Mouse (Mus musculus) kidney, postnatal 36 days (tissue): Measurements from ENCODE around the gene Bnc2.

ENCODE experiments used
- DNase-seq, 2 experiments: peaks; one replicate each; pipeline ENCODE4 v3.0.0; 2021 to 2022; ENCODE audit warnings: mixed read lengths in 2 of 2

Gene Bnc2

DNA sequence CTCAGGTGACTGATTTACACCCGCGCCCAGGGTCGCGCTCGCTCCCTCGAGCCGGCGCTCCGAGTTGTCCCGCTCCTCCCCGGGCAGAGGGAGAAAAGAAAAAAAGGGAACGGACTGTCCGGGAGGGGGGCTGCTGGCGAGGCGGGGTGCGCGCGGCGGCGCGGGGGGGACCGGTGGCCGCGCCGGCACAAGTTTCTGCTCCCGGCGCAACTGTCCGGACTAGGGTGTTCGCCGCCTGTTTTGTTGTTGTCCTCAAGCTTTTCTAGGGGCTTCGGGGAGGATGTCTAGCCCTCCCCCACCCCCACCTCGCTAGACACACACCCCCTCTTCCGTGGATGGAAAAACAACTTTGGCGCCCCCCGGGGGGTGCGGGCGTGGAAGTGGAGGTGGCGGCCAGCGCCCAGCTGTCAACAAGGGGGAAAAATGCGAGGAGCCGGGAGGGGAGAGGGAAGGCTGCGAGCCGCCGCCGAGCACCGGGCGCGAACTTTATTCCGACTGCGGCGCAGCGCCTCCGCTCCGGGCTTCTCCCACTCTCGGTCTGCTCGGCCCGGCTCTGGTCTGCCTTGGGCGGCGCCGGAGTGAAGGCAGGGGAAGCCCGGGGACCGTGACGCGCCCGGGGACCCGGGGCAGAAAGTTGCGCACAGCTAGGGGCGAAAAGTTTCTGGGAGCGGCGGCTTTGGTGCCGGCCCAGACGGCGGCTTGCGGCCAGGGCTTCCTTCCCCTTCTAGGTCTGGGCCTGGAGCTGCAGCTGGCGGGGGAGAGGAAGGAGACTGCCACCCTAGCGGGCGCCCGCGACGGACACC is at the start of gene Bnc2:
Gene Bnc2, minus strand, starts transcription at position 105 of the 803 bp plus-strand sequence.
- DNase-seq, result peak; percentile 36 to 64

DNA sequence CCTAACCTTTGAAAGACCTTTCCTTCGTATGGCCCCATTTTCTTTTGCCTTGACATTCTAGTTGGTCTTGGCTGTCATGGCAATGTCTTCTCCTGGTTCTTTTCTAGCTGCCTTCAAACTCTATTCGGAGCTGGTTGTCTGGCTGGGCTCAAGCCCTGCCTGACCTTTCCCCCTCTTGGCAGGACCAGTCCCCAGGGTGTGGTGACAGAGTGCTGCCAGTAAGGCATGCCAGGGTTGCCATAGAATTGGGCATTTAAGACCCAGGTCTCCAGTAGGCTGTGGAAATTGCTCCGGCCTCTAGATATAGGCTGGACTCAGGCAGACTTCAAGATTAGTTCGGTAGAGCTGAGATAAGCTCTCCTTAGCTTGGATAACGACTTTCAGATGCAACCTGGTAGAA is 32.9 kb upstream of the Bnc2 start:
- no peak for DNase-seq

- no peak for DNase-seq
Observed at GRCm38 (mm10) chr4:84685521-84686366, 10.7 kb upstream of the Bnc2 start.

DNA sequence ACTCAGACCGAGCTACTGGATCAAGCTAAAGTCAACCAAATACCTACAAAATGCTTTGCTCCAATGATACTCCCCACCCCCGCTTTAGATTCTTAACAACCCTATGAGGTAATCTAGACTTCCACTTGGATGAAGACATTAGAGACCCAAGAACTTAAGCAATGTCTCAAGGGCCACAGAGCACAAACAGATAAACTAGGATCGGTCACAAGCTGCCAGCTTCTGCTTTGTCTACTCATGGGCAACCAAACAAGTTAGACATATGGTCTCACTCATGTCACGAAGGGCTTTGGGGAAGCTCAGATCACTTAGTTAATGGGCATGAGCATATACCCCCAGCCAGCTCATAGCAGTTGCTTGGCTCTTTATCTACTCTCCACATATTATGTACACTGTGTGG is 9.9 kb upstream of the Bnc2 start:
- DNase-seq, result no peak

GRCm38 (mm10) chr4:84675974-84676315 is 870 bp upstream of the Bnc2 start:
- DNase-seq, result no peak

DNA sequence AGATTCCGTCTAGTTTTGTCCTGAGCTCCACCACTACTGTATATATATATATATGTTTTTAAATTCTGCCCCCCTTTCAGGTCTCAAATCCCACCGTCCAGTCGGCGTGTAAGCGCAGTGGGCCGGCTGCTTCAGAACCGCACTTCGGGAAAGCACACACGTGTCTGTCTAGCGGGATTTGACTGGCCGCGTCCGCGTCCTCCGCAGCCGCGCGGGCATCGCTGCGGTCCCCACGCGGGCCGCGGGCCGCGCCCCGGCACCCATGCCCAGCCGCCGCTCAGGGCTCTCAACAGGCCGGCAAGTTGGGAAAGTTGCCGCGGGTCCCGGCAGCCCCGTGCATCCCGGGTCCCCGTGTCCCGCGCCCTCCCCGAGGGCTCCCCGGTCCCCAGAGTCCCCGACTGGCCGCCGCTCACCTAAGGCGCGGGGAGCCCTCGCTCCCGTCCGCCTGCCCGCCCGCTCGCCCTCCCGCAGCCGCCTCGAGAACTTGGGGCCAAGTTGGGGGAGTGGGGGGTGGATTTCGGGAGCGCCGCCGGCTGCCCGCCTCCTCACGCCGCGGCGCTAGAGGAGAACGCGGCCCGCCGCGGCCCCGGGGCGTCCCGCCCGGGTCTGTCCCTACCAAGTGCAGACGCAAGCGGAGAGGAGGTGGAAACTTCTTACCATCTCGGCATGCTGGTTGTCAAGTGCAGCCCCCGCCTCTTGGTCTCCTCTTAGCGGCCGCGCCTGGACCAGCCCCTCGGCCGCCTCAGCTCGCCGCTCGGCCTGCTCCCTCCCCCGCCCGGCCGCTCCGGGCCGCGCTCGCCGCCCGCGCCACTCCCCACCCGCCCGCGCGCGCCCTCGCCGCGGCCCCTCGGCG is 531 bp downstream of the Bnc2 start:
- DNase-seq, result peak; percentile 59 to 72

DNA sequence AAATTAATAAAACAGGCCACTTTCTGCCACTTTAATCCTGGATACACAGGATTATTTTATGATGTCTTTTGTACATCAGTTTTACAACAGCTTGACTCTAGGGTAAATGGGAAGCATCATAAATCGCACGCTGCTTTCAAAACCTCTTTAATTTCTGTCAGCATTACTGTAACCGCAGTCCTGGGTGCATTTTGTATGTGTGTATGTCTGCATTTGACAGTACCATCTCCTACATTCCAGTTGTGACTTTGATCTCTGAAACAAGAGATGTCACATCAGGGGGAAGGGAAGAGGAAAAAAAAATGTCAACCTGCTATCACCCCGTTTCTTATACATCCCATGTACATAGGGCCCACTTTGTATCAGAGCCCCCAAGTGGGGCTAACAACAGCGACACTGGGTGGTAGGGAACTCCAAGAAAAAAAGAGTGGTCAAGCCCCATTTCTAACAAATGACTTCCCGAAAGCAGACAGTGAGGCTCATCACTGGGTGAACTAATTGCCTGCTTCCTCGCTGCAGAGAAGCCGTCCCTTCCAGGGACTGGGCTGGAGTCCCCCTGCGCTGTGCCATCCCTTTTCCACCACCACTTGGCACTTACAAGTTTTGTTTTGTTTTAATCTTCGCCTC is 1.3 kb downstream of the Bnc2 start:
- DNase-seq, result peak in 1 of 2 experiments; percentile 14

DNA sequence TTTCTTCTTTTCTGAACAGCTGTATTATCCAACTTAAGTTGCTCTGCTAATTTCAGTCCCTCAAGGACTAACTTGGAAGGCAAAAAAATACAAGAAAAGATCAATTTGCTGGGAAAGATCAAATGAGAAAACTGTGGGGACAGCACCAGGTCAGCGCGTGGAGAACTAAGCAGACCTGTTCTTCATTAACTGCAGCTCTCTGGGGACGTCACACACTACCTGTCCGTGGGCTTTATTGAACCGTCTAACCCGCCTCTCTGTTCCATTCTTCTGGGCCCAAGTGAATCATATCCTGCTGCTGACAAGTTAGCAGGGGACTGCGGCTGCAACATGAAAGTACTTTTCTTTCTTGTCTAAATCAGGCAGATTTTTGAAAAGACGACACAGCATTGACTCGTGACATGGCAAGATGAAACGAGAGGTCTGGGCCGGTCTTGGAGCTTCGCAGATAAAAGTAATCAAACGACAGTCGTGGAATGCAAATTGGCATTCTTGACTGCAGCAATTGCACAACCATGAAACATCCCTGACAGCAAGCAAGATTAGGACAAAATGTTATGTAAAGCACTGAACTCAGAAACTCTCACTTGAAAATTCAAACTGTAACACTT is 2.8 kb downstream of the Bnc2 start:
- peak; percentile 11 to 18 for DNase-seq

DNA sequence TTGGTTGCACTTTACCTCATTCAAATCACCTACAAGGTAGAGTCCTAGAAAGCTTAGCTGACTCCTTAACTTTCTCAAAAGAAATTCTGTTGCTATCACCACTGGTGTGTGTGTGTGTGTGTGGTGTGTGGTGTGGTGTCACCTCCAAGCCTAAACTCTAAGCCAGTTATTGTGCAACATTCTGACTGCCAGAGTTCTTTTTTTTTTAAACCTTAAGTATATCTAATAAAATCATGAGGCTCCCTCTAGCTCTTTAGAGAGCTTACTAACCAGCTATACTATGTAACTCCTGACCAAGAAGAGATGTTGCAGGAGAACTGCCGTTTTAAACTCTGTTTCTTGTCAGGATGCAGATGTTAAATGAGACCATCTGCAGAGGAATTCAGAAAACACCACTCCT is 4.1 kb downstream of the Bnc2 start:
- no peak for DNase-seq

- peak; percentile 30 to 54 for DNase-seq
Observed at GRCm38 (mm10) chr4:84669650-84670049, 5.4 kb downstream of the Bnc2 start.

GRCm38 (mm10) chr4:84668949-84669605 is 6.0 kb downstream of the Bnc2 start:
- peak in 1 of 2 experiments; percentile 14 for DNase-seq

GRCm38 (mm10) chr4:84668226-84668625 is 6.8 kb downstream of the Bnc2 start:
- DNase-seq, result no peak

DNA sequence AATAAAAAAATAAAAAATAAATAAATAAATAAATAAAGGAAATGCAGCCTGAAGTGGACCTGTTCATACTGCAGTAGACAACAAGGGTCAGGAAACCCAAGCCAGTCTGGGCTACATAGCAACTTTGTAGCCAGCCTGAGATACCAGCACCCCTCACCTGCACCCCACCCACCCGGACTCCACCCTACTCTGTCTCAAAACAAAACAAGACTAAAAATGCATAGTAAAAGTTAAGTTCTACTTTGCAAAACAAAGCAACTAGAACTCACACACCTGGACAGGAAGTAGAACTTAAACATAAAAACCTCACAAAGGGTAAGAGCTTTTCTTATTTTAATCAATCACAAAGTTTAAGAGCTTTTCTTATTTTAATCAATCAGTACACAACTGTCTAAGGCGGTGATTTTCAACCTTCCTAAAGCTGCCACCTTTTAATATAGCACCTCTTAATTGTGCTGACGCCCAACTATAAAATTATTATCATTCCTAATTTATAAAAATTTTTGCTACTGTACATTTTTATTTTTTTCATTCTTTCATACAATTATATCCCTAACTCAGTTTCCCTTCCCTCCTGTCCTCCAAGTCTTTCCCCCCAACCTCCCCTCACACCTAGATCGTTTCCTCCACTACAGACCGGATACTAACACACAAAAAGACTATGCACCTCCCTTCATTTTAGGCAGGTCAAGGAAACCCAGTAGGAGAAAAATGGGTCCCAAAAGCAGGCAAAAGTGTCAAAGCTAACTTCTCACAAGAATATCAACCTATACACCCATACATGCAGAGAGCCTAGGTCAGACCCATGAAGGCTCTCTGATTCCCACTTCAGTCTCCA is 12.6 kb downstream of the Bnc2 start:
- DNase-seq, result no peak

DNA sequence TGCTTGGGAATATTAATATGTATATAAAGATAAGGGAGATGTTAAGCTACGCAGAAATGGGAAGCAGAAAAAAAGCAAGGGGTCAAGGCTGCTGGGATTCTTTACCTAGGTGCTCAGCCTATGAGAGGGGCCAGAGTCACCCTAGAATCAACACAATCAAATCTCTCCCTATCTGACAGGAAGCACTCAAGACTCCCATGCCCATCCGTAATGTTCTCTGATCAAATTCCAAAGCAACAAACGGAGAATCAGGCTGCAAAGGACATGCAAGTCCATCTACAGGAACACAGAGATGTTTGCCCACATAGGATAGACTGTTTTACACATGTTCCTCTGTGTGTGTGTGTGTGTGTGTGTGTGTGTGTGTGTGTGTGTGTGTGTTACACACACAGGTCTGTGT is 13.7 kb downstream of the Bnc2 start:
- DNase-seq, result no peak

DNA sequence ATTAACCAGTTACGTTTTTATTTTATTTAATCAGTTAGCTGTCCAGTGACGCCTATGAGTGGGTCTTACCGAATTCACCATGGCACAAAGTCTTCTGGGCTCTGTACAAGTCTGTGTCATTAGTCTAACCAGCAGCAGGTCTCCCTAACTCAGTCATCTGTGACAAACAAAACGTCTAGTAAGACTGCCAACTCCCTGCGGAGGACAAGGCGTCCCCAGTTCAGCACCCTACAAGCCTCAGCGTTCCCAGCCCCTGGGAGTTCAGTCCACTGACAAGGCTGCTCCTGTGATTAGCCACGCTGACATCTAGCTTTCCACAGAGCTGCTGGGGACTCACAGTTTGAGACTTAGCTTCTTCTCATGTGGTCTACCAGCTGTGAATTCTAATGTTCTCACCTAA is 23.3 kb downstream of the Bnc2 start:
- peak; percentile 50 to 55 for DNase-seq

- DNase-seq, result no peak
Observed at GRCm38 (mm10) chr4:84646576-84646975, 28.5 kb downstream of the Bnc2 start.

GRCm38 (mm10) chr4:84639166-84639565 is 35.9 kb downstream of the Bnc2 start:
- peak; percentile 32 to 51 for DNase-seq

DNA sequence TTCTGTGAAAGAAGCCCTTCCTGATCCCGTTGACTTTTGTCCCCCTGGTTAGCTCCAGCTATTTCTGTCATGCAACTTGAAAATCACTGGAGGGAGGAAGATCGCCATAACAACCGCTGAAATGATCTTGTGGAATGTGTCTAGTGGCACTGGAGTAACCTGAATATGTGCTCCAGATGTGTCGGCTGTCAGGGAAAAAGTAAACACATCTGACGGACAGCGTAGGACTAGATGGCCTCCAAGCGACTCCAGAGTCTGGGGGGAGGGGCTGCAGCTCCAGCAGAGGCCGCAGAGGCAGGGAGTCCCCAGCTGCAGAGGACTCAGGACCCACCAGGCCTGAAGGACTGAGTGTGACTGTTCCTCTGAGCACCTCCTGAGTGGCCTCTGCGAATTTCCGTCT is 37.4 kb downstream of the Bnc2 start:
- DNase-seq, result peak; percentile 63 to 65

GRCm38 (mm10) chr4:84634751-84635150 is 40.3 kb downstream of the Bnc2 start:
- DNase-seq, result no peak

GRCm38 (mm10) chr4:84633991-84634390 is 41.1 kb downstream of the Bnc2 start:
- no peak for DNase-seq
